In the genomic region with DNA sequence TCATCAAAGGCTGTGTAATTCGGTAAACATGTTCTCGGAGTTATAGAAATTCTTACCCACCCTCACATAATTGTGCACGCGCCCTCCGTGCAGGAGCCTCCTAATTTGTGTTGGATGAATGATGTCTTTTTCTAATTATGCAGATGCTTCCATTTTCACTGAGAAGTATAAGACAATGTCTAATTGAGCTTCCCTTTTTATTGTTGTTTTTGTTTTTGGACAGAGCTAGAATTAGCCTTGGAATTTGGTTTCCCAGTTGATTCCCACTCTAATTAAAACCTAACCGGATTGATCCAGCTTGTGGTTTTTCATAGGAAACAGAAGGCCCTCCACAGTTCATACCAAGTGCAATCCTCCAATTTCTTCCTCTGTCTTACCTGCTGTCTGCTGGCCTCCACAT, we compare ENCODE assay signal across 26 mouse cellular contexts.
"Had no signal": no experiment of that assay in that cellular context is flagged by ENCODE, and none has a peak within 500 bp of the region (broad histone marks: within the 10 kb centered on the region; RNA-seq: fewer than 3 reads in every experiment).

No protein-coding gene starts in this region.

- H3K4me2 ChIP-seq: heart, embryonic 11.5 days; heart, embryonic 13.5 days; heart, embryonic 15.5 days; hindbrain, embryonic 13.5 days; hindbrain, embryonic 15.5 days; kidney, embryonic 15.5 days; limb, embryonic 13.5 days; limb, embryonic 15.5 days; liver, embryonic 12.5 days had no signal

- H3K27me3 ChIP-seq: heart, embryonic 13.5 days; heart, embryonic 15.5 days; hindbrain, embryonic 13.5 days; hindbrain, embryonic 15.5 days; kidney, embryonic 15.5 days; limb, embryonic 13.5 days; limb, embryonic 15.5 days; liver, embryonic 12.5 days had no signal

- H3K27ac ChIP-seq: heart, embryonic 13.5 days; heart, embryonic 15.5 days; hindbrain, embryonic 13.5 days; hindbrain, embryonic 15.5 days; hindbrain, postnatal 0 days; kidney, embryonic 15.5 days; kidney, postnatal 0 days; limb, embryonic 13.5 days; limb, embryonic 15.5 days; liver, embryonic 12.5 days; liver, embryonic 14.5 days had no signal

- H3K4me3 ChIP-seq: heart, embryonic 13.5 days; heart, embryonic 15.5 days; hindbrain, embryonic 13.5 days; hindbrain, embryonic 15.5 days; kidney, embryonic 15.5 days; limb, embryonic 13.5 days; limb, embryonic 15.5 days; liver, embryonic 12.5 days had no signal

- H3K9ac ChIP-seq: heart, embryonic 13.5 days; heart, embryonic 15.5 days; hindbrain, embryonic 13.5 days; hindbrain, embryonic 15.5 days; kidney, embryonic 15.5 days; limb, embryonic 13.5 days; limb, embryonic 15.5 days; liver, embryonic 12.5 days; liver, embryonic 14.5 days had no signal

- H3K36me3 ChIP-seq: heart, embryonic 13.5 days; heart, embryonic 15.5 days; hindbrain, embryonic 13.5 days; hindbrain, embryonic 15.5 days; kidney, embryonic 15.5 days; limb, embryonic 13.5 days; limb, embryonic 15.5 days; liver, embryonic 12.5 days had no signal

- ATAC-seq: hindbrain, postnatal 0 days; intestine, embryonic 16.5 days; liver, embryonic 12.5 days had no signal

- H3K9me3 ChIP-seq: heart, embryonic 13.5 days; heart, embryonic 15.5 days; hindbrain, embryonic 13.5 days; hindbrain, embryonic 15.5 days; kidney, embryonic 15.5 days; limb, embryonic 13.5 days; limb, embryonic 15.5 days; liver, embryonic 12.5 days had no signal

- H3K4me1 ChIP-seq: heart, embryonic 13.5 days; heart, embryonic 15.5 days; hindbrain, embryonic 13.5 days; hindbrain, embryonic 15.5 days; kidney, embryonic 15.5 days; limb, embryonic 13.5 days; limb, embryonic 15.5 days; liver, embryonic 12.5 days had no signal

- DNase-seq: gastrocnemius, postnatal 14 days; gastrocnemius, postnatal 36 days; heart, adult 18-20 months; heart, postnatal 14 days; heart, postnatal 36 days; kidney, adult 11 months; kidney, adult 2 months; kidney, adult 9 months; kidney, postnatal 14 days; kidney, postnatal 36 days; layer of hippocampus, adult 9-11 months; layer of hippocampus, postnatal 36 days; left cerebral cortex, postnatal 4 days had no signal
